Mouse (Mus musculus) brain, adult 2 months (tissue): ENCODE results near the gene Macf1.
"Not testable (repeated sequence)": the region's sequence is repeated elsewhere in the genome, so short reads cannot be mapped to it uniquely, and the experiment has no call there.

ENCODE experiments used
- DNase-seq: peaks from one replicate; pipeline ENCODE4 v3.0.0; 2011; ENCODE audit warnings: low read depth, low spot score

Macf1 gene

GRCm38 (mm10) chr4:123360771-123361170 is 323.4 kb downstream of the Macf1 start:
- DNase-seq = no peak

- no peak for DNase-seq
Observed at GRCm38 (mm10) chr4:123358613-123359012, 325.5 kb downstream of the Macf1 start.

GRCm38 (mm10) chr4:123355941-123356340 is 328.2 kb downstream of the Macf1 start:
- no peak for DNase-seq

GRCm38 (mm10) chr4:123353271-123353877 is 330.8 kb downstream of the Macf1 start:
- peak; percentile 58 for DNase-seq

- DNase-seq = no peak
Observed at GRCm38 (mm10) chr4:123343471-123343789, 340.7 kb downstream of the Macf1 start.

- DNase-seq = peak; percentile 27
Observed at GRCm38 (mm10) chr4:123342642-123343470, 341.3 kb downstream of the Macf1 start, which contains the start of gene Bmp8a. Bmp8a (minus strand) TSS chr4:123343252.

GRCm38 (mm10) chr4:123342091-123342641 is 342.0 kb downstream of the Macf1 start:
- no peak for DNase-seq

- no peak for DNase-seq
Observed at GRCm38 (mm10) chr4:123340232-123340631, 343.9 kb downstream of the Macf1 start.

- DNase-seq = no peak
Observed at GRCm38 (mm10) chr4:123337693-123338092, 346.5 kb downstream of the Macf1 start.

- DNase-seq = no peak
Observed at GRCm38 (mm10) chr4:123335796-123336585, 348.2 kb downstream of the Macf1 start.

- DNase-seq = peak; percentile 20
Observed at GRCm38 (mm10) chr4:123335244-123335643, 348.9 kb downstream of the Macf1 start.

- no peak for DNase-seq
Observed at GRCm38 (mm10) chr4:123334177-123334576, 350.0 kb downstream of the Macf1 start.

- DNase-seq = no peak
Observed at GRCm38 (mm10) chr4:123333151-123333550, 351.0 kb downstream of the Macf1 start.

GRCm38 (mm10) chr4:123331961-123332360 is 352.2 kb downstream of the Macf1 start:
- not testable (repeated sequence) for DNase-seq

GRCm38 (mm10) chr4:123331326-123331725 is 352.8 kb downstream of the Macf1 start:
- DNase-seq = no peak

- peak; percentile 46 for DNase-seq
Observed at GRCm38 (mm10) chr4:123328946-123329345, 355.2 kb downstream of the Macf1 start.

GRCm38 (mm10) chr4:123327630-123328029 is 356.5 kb downstream of the Macf1 start:
- DNase-seq = no peak

- DNase-seq = no peak
Observed at GRCm38 (mm10) chr4:123326087-123326486, 358.1 kb downstream of the Macf1 start.

- no peak for DNase-seq
Observed at GRCm38 (mm10) chr4:123323534-123323933, 360.6 kb downstream of the Macf1 start, which contains the start of gene Oxct2a. Oxct2a (minus strand) TSS chr4:123323634.

GRCm38 (mm10) chr4:123322910-123323309 is 361.2 kb downstream of the Macf1 start:
- not testable (repeated sequence) for DNase-seq

GRCm38 (mm10) chr4:123314497-123314896 is 369.7 kb downstream of the Macf1 start:
- DNase-seq = no peak

- no peak for DNase-seq
Observed at GRCm38 (mm10) chr4:123313010-123313409, 371.1 kb downstream of the Macf1 start.
